Mouse (Mus musculus): ENCODE results near the gene Orai3. TPM values are rescaled to one million over a fixed set of nuclear protein-coding genes. Genes with fewer than 3 reads are reported as not detected.

Gene Orai3
- polyA plus RNA-seq, 1 experiment from 2014 or later: 22.9 TPM

GRCm38 (mm10) chr7:127809846-127810245, 40.2 kb downstream of the Orai3 start:
- H3K9ac ChIP-seq: no peak overlapping the region
- ATAC-seq: no peak
- no peaks in the 10 kb centered on the region for H3K36me3 ChIP-seq
- H3K4me1 ChIP-seq (replicated peaks): 0 out of 2 replicates have a peak, but pooled peaks cover 2% of the 10 kb centered on the region
- H3K27me3 ChIP-seq (replicated peaks): no peaks in the 10 kb centered on the region
- no peak overlapping the region for H3K4me2 ChIP-seq (replicated peaks)
- no peak overlapping the region for H3K27ac ChIP-seq
- H3K9me3 ChIP-seq: no peaks in the 10 kb centered on the region
- 94% methylated on average over 1 of the region's 1 CpGs for WGBS
- no peak overlapping the region for H3K4me3 ChIP-seq (replicated peaks)

- H3K36me3 ChIP-seq: no peaks in the 10 kb centered on the region
- no peaks in the 10 kb centered on the region for H3K4me1 ChIP-seq (replicated peaks)
- H3K27ac ChIP-seq: no peak overlapping the region
- no peaks in the 10 kb centered on the region for H3K9me3 ChIP-seq
- H3K9ac ChIP-seq: no peak overlapping the region
- no peak for ATAC-seq
- H3K4me3 ChIP-seq (replicated peaks): no peak overlapping the region
- no peak overlapping the region for H3K4me2 ChIP-seq (replicated peaks)
- 78% methylated on average over 10 of the region's 10 CpGs for WGBS
- H3K27me3 ChIP-seq (replicated peaks): no peaks in the 10 kb centered on the region
Measured at GRCm38 (mm10) chr7:127810650-127811049, 41.0 kb downstream of the Orai3 start.

GRCm38 (mm10) chr7:127811240-127811639, 41.6 kb downstream of the Orai3 start:
- Histone ChIP-seq H3K9me3 (no peaks in the 10 kb centered on the region), H3K4me3 (replicated peaks) (no peak overlapping the region), H3K4me2 (replicated peaks) (no peak overlapping the region), H3K4me1 (replicated peaks) (no peaks in the 10 kb centered on the region), H3K36me3 (no peaks in the 10 kb centered on the region), H3K27me3 (replicated peaks) (no peaks in the 10 kb centered on the region), H3K27ac (no peak overlapping the region), H3K9ac (no peak overlapping the region)
- WGBS: 71% methylated on average over 4 of the region's 4 CpGs
- ATAC-seq: no peak

GRCm38 (mm10) chr7:127812292-127812691, 42.7 kb downstream of the Orai3 start:
- no peaks in the 10 kb centered on the region for H3K27me3 ChIP-seq (replicated peaks)
- ATAC-seq: no peak
- WGBS: 83% methylated on average over 3 of the region's 3 CpGs

GRCm38 (mm10) chr7:127813821-127814220, 44.2 kb downstream of the Orai3 start:
- no peaks in the 10 kb centered on the region for H3K9me3 ChIP-seq
- H3K4me2 ChIP-seq (replicated peaks): no peak overlapping the region
- H3K27ac ChIP-seq: peak overlapping the region; percentile 29; the same call in 1 of the 2 replicates
- H3K36me3 ChIP-seq: no peaks in the 10 kb centered on the region
- H3K9ac ChIP-seq: no peak overlapping the region
- no peaks in the 10 kb centered on the region for H3K4me1 ChIP-seq (replicated peaks)
- H3K27me3 ChIP-seq (replicated peaks): no peaks in the 10 kb centered on the region
- H3K4me3 ChIP-seq (replicated peaks): no peak overlapping the region
- peak; percentile 63; the same call in 1 of the 2 replicates for ATAC-seq
- WGBS: 72% methylated on average over 4 of the region's 4 CpGs

More at GRCm38 (mm10) chr7:127812292-127812691, 42.7 kb downstream of the Orai3 start:
- no peaks in the 10 kb centered on the region for H3K4me1 ChIP-seq (replicated peaks)
- H3K4me3 ChIP-seq (replicated peaks): no peak overlapping the region
- H3K9ac ChIP-seq: no peak overlapping the region
- no peak overlapping the region for H3K4me2 ChIP-seq (replicated peaks)
- no peaks in the 10 kb centered on the region for H3K9me3 ChIP-seq
- no peak overlapping the region for H3K27ac ChIP-seq
- H3K36me3 ChIP-seq: no peaks in the 10 kb centered on the region

GRCm38 (mm10) chr7:127814241-127814921, 44.8 kb downstream of the Orai3 start:
- H3K27ac ChIP-seq: peak overlapping the region; percentile 29; the same call in 1 of the 2 replicates
- no peak overlapping the region for H3K4me3 ChIP-seq (replicated peaks)
- H3K9me3 ChIP-seq: no peaks in the 10 kb centered on the region
- no peak overlapping the region for H3K4me2 ChIP-seq (replicated peaks)
- no peaks in the 10 kb centered on the region for H3K4me1 ChIP-seq (replicated peaks)
- 75% methylated on average over 19 of the region's 19 CpGs for WGBS
- H3K27me3 ChIP-seq (replicated peaks): no peaks in the 10 kb centered on the region
- no peaks in the 10 kb centered on the region for H3K36me3 ChIP-seq
- no peak overlapping the region for H3K9ac ChIP-seq
- ATAC-seq: no peak

- H3K36me3 ChIP-seq: no peaks in the 10 kb centered on the region
- no peaks in the 10 kb centered on the region for H3K9me3 ChIP-seq
- H3K4me1 ChIP-seq (replicated peaks): no peaks in the 10 kb centered on the region
- no peaks in the 10 kb centered on the region for H3K27me3 ChIP-seq (replicated peaks)
- H3K27ac ChIP-seq: no peak overlapping the region
- ATAC-seq: no peak
- H3K9ac ChIP-seq: no peak overlapping the region
- WGBS: 89% methylated on average over 15 of the region's 15 CpGs
- H3K4me2 ChIP-seq (replicated peaks): no peak overlapping the region
- no peak overlapping the region for H3K4me3 ChIP-seq (replicated peaks)
Measured at GRCm38 (mm10) chr7:127815116-127815665, 45.6 kb downstream of the Orai3 start.

- H3K9ac ChIP-seq: no peak overlapping the region
- H3K9me3 ChIP-seq: no peaks in the 10 kb centered on the region
- peak overlapping the region; percentile 10 for H3K27ac ChIP-seq
- peak; percentile 18; the same call in 1 of the 2 replicates for ATAC-seq
- no peaks in the 10 kb centered on the region for H3K27me3 ChIP-seq (replicated peaks)
- 54% methylated on average over 15 of the region's 15 CpGs for WGBS
- H3K4me1 ChIP-seq (replicated peaks): no peaks in the 10 kb centered on the region
- no peaks in the 10 kb centered on the region for H3K36me3 ChIP-seq
- no peak overlapping the region for H3K4me3 ChIP-seq (replicated peaks)
- no peak overlapping the region for H3K4me2 ChIP-seq (replicated peaks)
Measured at GRCm38 (mm10) chr7:127815954-127816821, 46.6 kb downstream of the Orai3 start.

GRCm38 (mm10) chr7:127817053-127817452, 47.4 kb downstream of the Orai3 start:
- 79% methylated on average over 7 of the region's 7 CpGs for WGBS
- no peak overlapping the region for H3K27ac ChIP-seq
- H3K9ac ChIP-seq: no peak overlapping the region
- ATAC-seq: no peak
- no peaks in the 10 kb centered on the region for H3K36me3 ChIP-seq
- H3K4me2 ChIP-seq (replicated peaks): no peak overlapping the region
- 0 out of 2 replicates have a peak, but pooled peaks cover 3% of the 10 kb centered on the region for H3K4me1 ChIP-seq (replicated peaks)
- H3K4me3 ChIP-seq (replicated peaks): no peak overlapping the region
- no peaks in the 10 kb centered on the region for H3K27me3 ChIP-seq (replicated peaks)
- no peaks in the 10 kb centered on the region for H3K9me3 ChIP-seq

GRCm38 (mm10) chr7:127817776-127818175, 48.2 kb downstream of the Orai3 start:
- Histone ChIP-seq H3K36me3 (no peaks in the 10 kb centered on the region), H3K4me3 (replicated peaks) (no peak overlapping the region), H3K27ac (no peak overlapping the region), H3K9ac (no peak overlapping the region), H3K4me2 (replicated peaks) (no peak overlapping the region), H3K27me3 (replicated peaks) (no peaks in the 10 kb centered on the region), H3K9me3 (no peaks in the 10 kb centered on the region), H3K4me1 (replicated peaks) (0 out of 2 replicates have a peak, but pooled peaks cover 3% of the 10 kb centered on the region)
- no peak for ATAC-seq
- WGBS: 90% methylated on average over 5 of the region's 5 CpGs

GRCm38 (mm10) chr7:127820836-127821509, 51.4 kb downstream of the Orai3 start:
- Histone ChIP-seq H3K4me3 (replicated peaks) (no peak overlapping the region), H3K9me3 (no peaks in the 10 kb centered on the region), H3K4me1 (replicated peaks) (peaks cover 7% of the 10 kb centered on the region; the same call in 1 of the 2 replicates), H3K4me2 (replicated peaks) (no peak overlapping the region), H3K27ac (0 out of 2 replicates have a peak overlapping the region, but pooled peaks have one; percentile 13), H3K27me3 (replicated peaks) (no peaks in the 10 kb centered on the region), H3K9ac (no peak overlapping the region), H3K36me3 (no peaks in the 10 kb centered on the region)
- WGBS: 53% methylated on average over 13 of the region's 13 CpGs
- ATAC-seq: no peak

GRCm38 (mm10) chr7:127822494-127822893, 52.9 kb downstream of the Orai3 start:
- Histone ChIP-seq H3K27me3 (replicated peaks) (no peaks in the 10 kb centered on the region), H3K9ac (no peak overlapping the region), H3K4me2 (replicated peaks) (no peak overlapping the region), H3K27ac (no peak overlapping the region), H3K36me3 (no peaks in the 10 kb centered on the region), H3K4me1 (replicated peaks) (peaks cover 7% of the 10 kb centered on the region; the same call in 1 of the 2 replicates), H3K9me3 (no peaks in the 10 kb centered on the region), H3K4me3 (replicated peaks) (no peak overlapping the region)
- no peak for ATAC-seq
- WGBS: 92% methylated on average over 3 of the region's 3 CpGs
